Mouse (Mus musculus): Measurements from ENCODE around the gene Dscaml1. TPM values are rescaled to one million over a fixed set of nuclear protein-coding genes. Genes with fewer than 3 reads are reported as not detected.

The Dscaml1 gene
- polyA plus RNA-seq, 1 experiment from 2014 or later, result 0.17 TPM

GRCm38 (mm10) chr9:45500071-45500595, 73.7 kb downstream of the Dscaml1 start:
- H3K27me3 ChIP-seq (ENCODE audit: control insufficient read depth, insufficient read depth, low read length), result no peaks in the 10 kb centered on the region
- no peak for TF ChIP-seq CTCF (IDR thresholded peaks at IDR 0.05; ENCODE audit: low read depth)
- peak; percentile 81 for TF ChIP-seq EP300 (optimal IDR thresholded peaks at IDR 0.05)
- no peaks in the 10 kb centered on the region for H3K36me3 ChIP-seq (ENCODE audit: control insufficient read depth, insufficient read depth, low read length)
- H3K9ac ChIP-seq (ENCODE audit: low read length), result no peak overlapping the region
- DNase-seq (ENCODE audit: low spot score) (no peak), ATAC-seq (ENCODE audit: low FRiP score, low TSS enrichment) (no peak; the same call in 1 of the 2 replicates)
- H3K9me3 ChIP-seq (ENCODE audit: control insufficient read depth, low read length), result no peaks in the 10 kb centered on the region
- H3K4me3 ChIP-seq (ENCODE audit: low read depth, low read length), result no peak overlapping the region
- 0 out of 2 replicates have a peak, but pooled peaks cover 3% of the 10 kb centered on the region for H3K4me1 ChIP-seq (replicated peaks; ENCODE audit: control insufficient read depth, insufficient read depth)
- H3K27ac ChIP-seq (replicated peaks), result peak overlapping the region; percentile 79
- 65% methylated on average over 3 of the region's 3 CpGs for WGBS
- 0 out of 2 replicates have a peak overlapping the region, but pooled peaks have one; percentile 11 for H3K4me2 ChIP-seq (replicated peaks; ENCODE audit: low read depth)

GRCm38 (mm10) chr9:45501295-45501927, 75.0 kb downstream of the Dscaml1 start:
- no peaks in the 10 kb centered on the region for H3K9me3 ChIP-seq (ENCODE audit: control insufficient read depth, low read length)
- ATAC-seq (ENCODE audit: low FRiP score, low TSS enrichment) (no peak), DNase-seq (ENCODE audit: low spot score) (no peak)
- TF ChIP-seq CTCF (IDR thresholded peaks at IDR 0.05; ENCODE audit: low read depth) (no peak), EP300 (optimal IDR thresholded peaks at IDR 0.05) (no peak)
- WGBS, result 38% methylated on average over 5 of the region's 5 CpGs
- no peaks in the 10 kb centered on the region for H3K36me3 ChIP-seq (ENCODE audit: control insufficient read depth, insufficient read depth, low read length)
- H3K9ac ChIP-seq (ENCODE audit: low read length), result no peak overlapping the region
- 0 out of 2 replicates have a peak, but pooled peaks cover 3% of the 10 kb centered on the region for H3K4me1 ChIP-seq (replicated peaks; ENCODE audit: control insufficient read depth, insufficient read depth)
- no peak overlapping the region for H3K4me2 ChIP-seq (replicated peaks; ENCODE audit: low read depth)
- H3K27ac ChIP-seq (replicated peaks), result peak overlapping the region; percentile 56
- no peak overlapping the region for H3K4me3 ChIP-seq (ENCODE audit: low read depth, low read length)
- no peaks in the 10 kb centered on the region for H3K27me3 ChIP-seq (ENCODE audit: control insufficient read depth, insufficient read depth, low read length)

- Histone ChIP-seq H3K9me3 (ENCODE audit: control insufficient read depth, low read length) (no peaks in the 10 kb centered on the region), H3K4me1 (replicated peaks; ENCODE audit: control insufficient read depth, insufficient read depth) (0 out of 2 replicates have a peak, but pooled peaks cover 3% of the 10 kb centered on the region), H3K9ac (ENCODE audit: low read length) (no peak overlapping the region), H3K36me3 (ENCODE audit: control insufficient read depth, insufficient read depth, low read length) (no peaks in the 10 kb centered on the region), H3K4me3 (ENCODE audit: low read depth, low read length) (no peak overlapping the region), H3K4me2 (replicated peaks; ENCODE audit: low read depth) (no peak overlapping the region), H3K27me3 (ENCODE audit: control insufficient read depth, insufficient read depth, low read length) (no peaks in the 10 kb centered on the region), H3K27ac (replicated peaks) (peak overlapping the region; percentile 56)
- DNase-seq (ENCODE audit: low spot score), result peak; percentile 31
- ATAC-seq (ENCODE audit: low FRiP score, low TSS enrichment), result no peak
- TF ChIP-seq CTCF (IDR thresholded peaks at IDR 0.05; ENCODE audit: low read depth) (no peak), EP300 (optimal IDR thresholded peaks at IDR 0.05) (no peak)
- WGBS, result 22% methylated on average over 14 of the region's 14 CpGs
Measured at GRCm38 (mm10) chr9:45501963-45502641, 75.7 kb downstream of the Dscaml1 start.

GRCm38 (mm10) chr9:45504977-45505376, 78.5 kb downstream of the Dscaml1 start:
- H3K4me1 ChIP-seq (replicated peaks; ENCODE audit: control insufficient read depth, insufficient read depth), result 0 out of 2 replicates have a peak, but pooled peaks cover 3% of the 10 kb centered on the region
- no peak overlapping the region for H3K4me3 ChIP-seq (ENCODE audit: low read depth, low read length)
- WGBS, result 31% methylated on average over 5 of the region's 5 CpGs
- no peak overlapping the region for H3K9ac ChIP-seq (ENCODE audit: low read length)
- H3K27ac ChIP-seq (replicated peaks), result peak overlapping the region; percentile 78
- peak; percentile 76 for DNase-seq (ENCODE audit: low spot score)
- no peaks in the 10 kb centered on the region for H3K9me3 ChIP-seq (ENCODE audit: control insufficient read depth, low read length)
- ATAC-seq (ENCODE audit: low FRiP score, low TSS enrichment), result peak; percentile 87
- H3K27me3 ChIP-seq (ENCODE audit: control insufficient read depth, insufficient read depth, low read length), result no peaks in the 10 kb centered on the region
- H3K4me2 ChIP-seq (replicated peaks; ENCODE audit: low read depth), result no peak overlapping the region
- TF ChIP-seq EP300 (optimal IDR thresholded peaks at IDR 0.05), result no peak
- TF ChIP-seq CTCF (IDR thresholded peaks at IDR 0.05; ENCODE audit: low read depth), result no peak
- no peaks in the 10 kb centered on the region for H3K36me3 ChIP-seq (ENCODE audit: control insufficient read depth, insufficient read depth, low read length)

GRCm38 (mm10) chr9:45505487-45505939, 79.1 kb downstream of the Dscaml1 start:
- DNase-seq (ENCODE audit: low spot score), result peak; percentile 84

More at GRCm38 (mm10) chr9:45505487-45505939, 79.1 kb downstream of the Dscaml1 start:
- 29% methylated on average over 4 of the region's 4 CpGs for WGBS
- peak; percentile 86 for ATAC-seq (ENCODE audit: low FRiP score, low TSS enrichment)
- Histone ChIP-seq H3K9ac (ENCODE audit: low read length) (no peak overlapping the region), H3K4me2 (replicated peaks; ENCODE audit: low read depth) (no peak overlapping the region), H3K4me1 (replicated peaks; ENCODE audit: control insufficient read depth, insufficient read depth) (0 out of 2 replicates have a peak, but pooled peaks cover 3% of the 10 kb centered on the region), H3K4me3 (ENCODE audit: low read depth, low read length) (no peak overlapping the region), H3K27me3 (ENCODE audit: control insufficient read depth, insufficient read depth, low read length) (no peaks in the 10 kb centered on the region), H3K9me3 (ENCODE audit: control insufficient read depth, low read length) (no peaks in the 10 kb centered on the region), H3K36me3 (ENCODE audit: control insufficient read depth, insufficient read depth, low read length) (no peaks in the 10 kb centered on the region), H3K27ac (replicated peaks) (peak overlapping the region; percentile 78)
- no peak for TF ChIP-seq CTCF (IDR thresholded peaks at IDR 0.05; ENCODE audit: low read depth)
- TF ChIP-seq EP300 (optimal IDR thresholded peaks at IDR 0.05), result no peak
